7 mouse cellular contexts compared by ENCODE assay signal in genomic region chr6:52011559-52012408, GRCm38 (mm10). TPM values are rescaled to one million over a fixed set of nuclear protein-coding genes. Genes with fewer than 3 reads are reported as not detected.
A peak's percentile ranks its signal among the peaks of the same experiment; 100 is the strongest.
DNase-seq lines count a peak whose midpoint lies in the region; ATAC-seq and TF ChIP-seq lines count a peak whose summit lies in the region.

No protein-coding gene starts in this region.

- H3K36me3 ChIP-seq in testis, adult 2 months (ENCODE audit: control insufficient read depth, insufficient read depth, low read length) = no peaks in the 10 kb centered on the region
- H3K36me3 ChIP-seq in hindbrain, postnatal 0 days (ENCODE audit: insufficient read depth, low read length) = no peaks in the 10 kb centered on the region

- no peak for TF ChIP-seq CTCF in testis, adult 2 months (IDR thresholded peaks at IDR 0.05; ENCODE audit: control insufficient read depth, insufficient read depth, insufficient replicate concordance, low read depth, low read length)
- TF ChIP-seq CTCF in hindbrain, postnatal 0 days (IDR thresholded peaks at IDR 0.05; ENCODE audit: low read depth) = no peak

- H3K4me2 ChIP-seq in hindbrain, postnatal 0 days (ENCODE audit: low read depth, low read length) = peak overlapping the region; percentile 90

- H3K27ac ChIP-seq in testis, adult 2 months (ENCODE audit: control insufficient read depth, insufficient read depth, low read depth, low read length) = peak overlapping the region; percentile 89
- peak overlapping the region; percentile 58 for H3K27ac ChIP-seq in hindbrain, postnatal 0 days

- no peaks in the 10 kb centered on the region for H3K27me3 ChIP-seq in testis, adult 2 months (ENCODE audit: control insufficient read depth, insufficient read depth, low read length)
- H3K27me3 ChIP-seq in hindbrain, postnatal 0 days (ENCODE audit: insufficient read depth, low read length) = peaks cover 41% of the 10 kb centered on the region

- no peak for DNase-seq in testis, postnatal 14 days (ENCODE audit: low spot score)
- peak; percentile 83 for DNase-seq in embryo, embryonic 10.5 days (ENCODE audit: low spot score)
- DNase-seq in hindbrain, postnatal 0 days (ENCODE audit: low spot score) = peak; percentile 63
- no peak for DNase-seq in layer of hippocampus, adult 11-12 months (ENCODE audit: low spot score)

- ATAC-seq in hindbrain, postnatal 0 days = peak; percentile 77
- ATAC-seq in megakaryocyte progenitor cell, adult 5-6 weeks (replicated peaks; ENCODE audit: poor library complexity) = peak; percentile 48
- no peak for ATAC-seq in erythroid progenitor cell, adult 5-6 weeks (replicated peaks; ENCODE audit: low FRiP score, poor library complexity, severe bottlenecking)

- peak overlapping the region; percentile 96 for H3K4me3 ChIP-seq in testis, adult 2 months (ENCODE audit: control insufficient read depth, low read depth, low read length)
- H3K4me3 ChIP-seq in hindbrain, postnatal 0 days (ENCODE audit: low read length) = peak overlapping the region; percentile 65

- H3K9ac ChIP-seq in hindbrain, postnatal 0 days (replicated peaks; ENCODE audit: low read length) = peak overlapping the region; percentile 48

- TF ChIP-seq POLR2A in testis, adult 2 months (IDR thresholded peaks at IDR 0.05; ENCODE audit: control insufficient read depth, low read depth, low read length) = no peak

- 8% methylated on average over 26 of the region's 26 CpGs for WGBS in hindbrain, postnatal 0 days

- H3K4me1 ChIP-seq in testis, adult 2 months (ENCODE audit: control insufficient read depth, insufficient read depth, low read length) = no peaks in the 10 kb centered on the region; the same call in 1 of the 2 replicates
- 0 out of 2 replicates have a peak, but pooled peaks cover 6% of the 10 kb centered on the region for H3K4me1 ChIP-seq in hindbrain, postnatal 0 days (ENCODE audit: insufficient read depth, low read length)

- no peaks in the 10 kb centered on the region for H3K9me3 ChIP-seq in hindbrain, postnatal 0 days (ENCODE audit: low read length)

RNA-seq across cellular contexts. Expression of gene Skap2, which starts 0.6 kb away (rescaled TPM):
- 9.4 and 15.2 TPM in 2 replicates for polyA plus RNA-seq in testis, adult 2 months (2012; rRNA removed)
- 9.8 and 11.1 TPM in 2 replicates for total RNA-seq in hindbrain, postnatal 0 days (2014; rRNA removed)
- polyA plus RNA-seq in hindbrain, postnatal 0 days (2015; fragmentation: Nextera tagmentation; extraction: Ambion mirVana) = 28.1 TPM in 2 replicates
- total RNA-seq in megakaryocyte progenitor cell, adult 5-6 weeks (2015) = 96.8 and 103 TPM in 2 replicates
- 139 and 181 TPM in 2 replicates for total RNA-seq in megakaryocyte progenitor cell, adult 5-6 weeks (2017)
- 18.0 and 55.8 TPM in 2 replicates for total RNA-seq in erythroid progenitor cell, adult 5-6 weeks (2015; ENCODE audit: low replicate concordance)
- total RNA-seq in erythroid progenitor cell, adult 5-6 weeks (2017; ENCODE audit: low replicate concordance) = 19.4 and 47.4 TPM in 2 replicates

Comparison
In these comparisons a context has a peak if more than half of its experiments do, and no peak if none do; other contexts are left out.
1. DNase-seq: peak in embryo, embryonic 10.5 days (single experiment) and hindbrain, postnatal 0 days (single experiment); none in testis, postnatal 14 days (single experiment) and layer of hippocampus, adult 11-12 months (single experiment).